ENCODE assay signal across 11 mouse cellular contexts in genomic region chr13:24527812-24528531, GRCm38 (mm10). TPM values are rescaled to one million over a fixed set of nuclear protein-coding genes. Genes with fewer than 3 reads are reported as not detected.
A peak's percentile ranks its signal among the peaks of the same experiment; 100 is the strongest.
DNase-seq lines count a peak whose midpoint lies in the region; ATAC-seq and TF ChIP-seq lines count a peak whose summit lies in the region.
"Had no signal": no experiment of that assay in that cellular context is flagged by ENCODE, and none has a peak within 500 bp of the region (broad histone marks: within the 10 kb centered on the region; RNA-seq: fewer than 3 reads in every experiment).

No protein-coding gene starts in this region.

- no peaks in the 10 kb centered on the region for H3K9me3 ChIP-seq in stomach, postnatal 0 days (ENCODE audit: control insufficient read depth, low read length)
- H3K9me3 ChIP-seq: embryonic facial prominence, embryonic 12.5 days; liver, embryonic 13.5 days had no signal

- no peaks in the 10 kb centered on the region for H3K4me1 ChIP-seq in stomach, postnatal 0 days (replicated peaks; ENCODE audit: control insufficient read depth, insufficient read depth)
- H3K4me1 ChIP-seq: embryonic facial prominence, embryonic 12.5 days; liver, embryonic 13.5 days had no signal

- peak; percentile 11 for DNase-seq in kidney, adult 18-20 months
- no peak for DNase-seq in kidney, adult 8-10 months
- DNase-seq in testis, postnatal 10 days (ENCODE audit: low spot score) = peak; percentile 58
- no peak for DNase-seq in testis, postnatal 14 days (ENCODE audit: low spot score)
- peak; percentile 13 for DNase-seq in stomach, postnatal 0 days (ENCODE audit: low spot score)
- DNase-seq: liver, embryonic 13.5 days; thymus, adult 2 months had no signal

- no peak overlapping the region for H3K27ac ChIP-seq in stomach, postnatal 0 days (replicated peaks)
- H3K27ac ChIP-seq: embryonic facial prominence, embryonic 12.5 days; liver, embryonic 13.5 days had no signal

- ATAC-seq in erythroblast, adult 5-6 weeks (replicated peaks; ENCODE audit: low FRiP score, poor library complexity, severe bottlenecking) = peak; percentile 47
- ATAC-seq in stomach, postnatal 0 days (ENCODE audit: low FRiP score, low TSS enrichment) = no peak
- ATAC-seq in megakaryocyte-erythroid progenitor cell, adult 5-6 weeks (replicated peaks; ENCODE audit: low FRiP score, low TSS enrichment, poor library complexity, severe bottlenecking) = no peak
- ATAC-seq in frontal cortex, adult (ENCODE audit: low TSS enrichment) = no peak

- no peak overlapping the region for H3K4me3 ChIP-seq in stomach, postnatal 0 days (ENCODE audit: low read depth, low read length)
- H3K4me3 ChIP-seq: embryonic facial prominence, embryonic 12.5 days; liver, embryonic 13.5 days had no signal

- TF ChIP-seq EP300 in stomach, postnatal 0 days (optimal IDR thresholded peaks at IDR 0.05) = no peak

- no peak overlapping the region for H3K4me2 ChIP-seq in stomach, postnatal 0 days (replicated peaks; ENCODE audit: low read depth)
- H3K4me2 ChIP-seq: embryonic facial prominence, embryonic 12.5 days; liver, embryonic 13.5 days had no signal

- no peak overlapping the region for H3K9ac ChIP-seq in stomach, postnatal 0 days (ENCODE audit: low read length)
- H3K9ac ChIP-seq: embryonic facial prominence, embryonic 12.5 days; liver, embryonic 13.5 days had no signal

- H3K36me3 ChIP-seq in stomach, postnatal 0 days (ENCODE audit: control insufficient read depth, insufficient read depth, low read length) = no peaks in the 10 kb centered on the region
- H3K36me3 ChIP-seq: embryonic facial prominence, embryonic 12.5 days; liver, embryonic 13.5 days had no signal

- TF ChIP-seq CTCF in stomach, postnatal 0 days (IDR thresholded peaks at IDR 0.05; ENCODE audit: low read depth) = peak; percentile 63

- H3K27me3 ChIP-seq in stomach, postnatal 0 days (ENCODE audit: control insufficient read depth, insufficient read depth, low read length) = no peaks in the 10 kb centered on the region
- H3K27me3 ChIP-seq: embryonic facial prominence, embryonic 12.5 days; liver, embryonic 13.5 days had no signal

- 47% methylated on average over 5 of the region's 5 CpGs for WGBS in stomach, postnatal 0 days

RNA-seq across cellular contexts. Expression of gene Ripor2, which starts 54.0 kb away (rescaled TPM):
- total RNA-seq in erythroblast, adult 5-6 weeks (2015; ENCODE audit: low replicate concordance) = 20.2 and 21.1 TPM in 2 replicates
- total RNA-seq in erythroblast, adult 5-6 weeks (2017; ENCODE audit: low replicate concordance) = 13.3 and 18.8 TPM in 2 replicates
- 1.6 and 1.8 TPM in 2 replicates for polyA plus RNA-seq in stomach, postnatal 0 days (2015; fragmentation: Nextera tagmentation; extraction: Ambion mirVana)
- 34.1 and 50.0 TPM in 2 replicates for total RNA-seq in megakaryocyte-erythroid progenitor cell, adult 5-6 weeks (2014; fragmentation: Nextera tagmentation)
- 24.7 and 32.6 TPM in 2 replicates for total RNA-seq in megakaryocyte-erythroid progenitor cell, adult 5-6 weeks (2017)

Comparison
In these comparisons a context has a peak if more than half of its experiments do, and no peak if none do; other contexts are left out.
1. DNase-seq: peak in kidney, adult 18-20 months (single experiment), testis, postnatal 10 days (single experiment) and stomach, postnatal 0 days (single experiment); none in kidney, adult 8-10 months (0 of 2) and testis, postnatal 14 days (single experiment).